Mouse (Mus musculus) adrenal gland, postnatal 10 days (tissue): Measurements from ENCODE around the gene Ptger4. TPM values are rescaled to one million over a fixed set of nuclear protein-coding genes. Genes with fewer than 3 reads are reported as not detected.
"Not testable (repeated sequence)": the region's sequence is repeated elsewhere in the genome, so short reads cannot be mapped to it uniquely, and the experiment has no call there.

Experiments used
- DNase-seq: peaks from one replicate; pipeline ENCODE4 v3.0.0; 2021; ENCODE audit warnings: mixed read lengths
- total RNA-seq, 2 experiments: library from RNA; stranded (reverse); gene quantifications; 2 replicates each; pipeline ENCODE4 v1.2.3; 2021

Ptger4 gene
- total RNA-seq, 2 experiments from 2014 or later = 4.1 to 5.6 TPM

DNA sequence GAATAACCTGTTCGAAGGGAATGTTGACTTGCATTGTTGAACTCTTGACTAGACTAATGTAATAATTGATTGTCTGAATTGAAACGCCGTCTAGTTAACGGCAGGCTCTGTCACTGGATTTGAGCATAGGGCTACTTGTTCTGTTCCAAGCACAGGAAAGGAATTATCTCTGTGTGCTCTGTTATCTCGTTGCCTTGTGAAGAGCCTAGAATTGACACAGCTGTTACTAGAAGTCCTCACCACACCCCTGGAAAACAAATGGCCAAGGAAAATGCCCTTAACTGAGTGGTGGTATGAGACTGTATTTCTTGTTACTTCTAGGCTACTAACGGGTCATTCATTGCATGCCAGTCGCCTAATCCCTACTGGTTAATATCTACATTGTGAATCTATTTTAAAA, 5.9 kb downstream of the Ptger4 start:
- no peak for DNase-seq

DNA sequence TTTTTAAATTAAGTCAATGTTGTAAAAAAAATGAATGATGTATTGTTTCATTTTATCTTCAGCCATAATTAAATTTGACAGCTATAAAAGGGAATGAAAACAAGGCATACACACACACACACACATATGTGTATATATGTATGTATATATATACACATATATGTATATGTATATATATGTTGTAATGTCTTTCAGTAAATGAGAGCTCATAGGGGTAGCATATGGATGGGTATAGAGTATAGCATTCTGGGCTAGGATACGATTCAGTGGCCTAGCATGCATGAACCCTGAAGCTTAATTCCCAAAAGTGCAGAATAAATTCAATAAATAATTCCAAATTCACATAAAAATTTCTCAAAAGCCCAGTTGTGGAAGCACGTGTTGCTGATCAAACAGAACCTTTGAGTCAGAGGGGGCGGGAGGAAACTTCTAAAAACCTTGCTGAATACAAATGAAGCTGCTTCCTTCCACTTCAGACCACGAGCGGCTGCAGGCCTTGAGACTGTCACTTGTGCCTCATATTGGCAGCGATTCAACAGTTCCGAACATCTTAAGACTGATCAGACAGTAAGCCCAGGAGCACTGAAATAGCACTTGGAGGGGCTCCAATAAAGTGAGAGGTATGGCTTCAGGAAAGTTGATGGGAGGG, 6.9 kb downstream of the Ptger4 start:
- no peak for DNase-seq

DNA sequence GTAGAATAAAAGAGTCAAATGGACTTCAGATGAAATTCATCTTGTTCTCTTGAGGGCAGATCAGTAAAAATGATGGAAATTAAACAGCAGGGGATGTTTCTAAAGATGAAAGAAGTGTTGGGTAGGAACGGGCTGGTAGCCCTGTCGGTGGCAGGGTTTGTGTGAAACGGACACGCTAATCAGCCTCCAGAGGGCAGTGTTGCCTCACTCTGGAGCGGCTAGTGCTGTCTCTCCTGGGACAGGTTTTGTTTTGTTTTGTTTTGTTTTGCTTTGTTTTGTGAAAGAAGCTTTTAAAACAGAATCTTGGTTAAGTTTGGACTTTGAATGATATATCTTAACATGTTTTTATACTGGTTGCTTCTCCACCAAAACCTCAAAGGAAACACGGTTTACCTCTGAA, 7.4 kb downstream of the Ptger4 start:
- DNase-seq = peak; percentile 89

DNA sequence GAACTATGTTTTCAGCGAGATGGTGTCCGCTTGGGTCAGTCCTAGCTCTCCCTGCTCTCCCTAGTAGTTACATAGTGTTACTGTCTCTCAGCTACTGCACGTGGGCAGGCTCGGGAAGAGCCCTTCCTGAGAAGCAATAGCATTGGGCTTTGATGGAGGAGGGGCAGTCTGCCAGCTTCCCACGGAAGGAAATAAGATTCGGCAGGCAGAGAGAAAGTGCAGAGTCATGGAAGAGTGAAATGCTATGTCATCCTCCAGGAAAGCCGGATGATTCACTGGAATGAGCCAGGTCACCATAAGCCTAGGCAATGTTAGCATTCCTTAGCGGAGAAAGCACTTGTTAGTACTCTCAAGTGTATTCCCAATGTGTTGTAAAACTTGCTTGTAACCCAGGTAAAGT, 8.5 kb downstream of the Ptger4 start:
- peak; percentile 42 for DNase-seq

DNA sequence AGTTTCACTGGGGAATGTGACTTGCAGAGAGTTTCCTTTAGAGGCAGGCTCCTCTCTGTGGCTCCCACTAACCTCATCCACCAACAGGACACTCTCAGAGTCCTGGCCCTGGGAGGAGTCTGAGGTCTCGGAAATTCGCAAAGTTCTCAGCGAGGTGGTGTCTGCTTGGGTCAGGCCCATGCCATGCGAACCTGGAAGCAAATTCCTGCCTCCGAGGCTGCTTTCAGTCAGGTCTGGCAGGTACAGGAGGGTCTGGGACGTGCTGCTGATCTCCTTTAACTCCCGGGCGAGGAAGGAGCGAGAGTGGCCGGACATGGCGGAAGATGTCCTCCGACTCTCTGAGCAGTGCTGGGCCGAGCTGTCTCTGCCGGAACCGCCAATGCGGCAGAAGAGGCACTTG, 9.3 kb downstream of the Ptger4 start:
- no peak for DNase-seq

DNA sequence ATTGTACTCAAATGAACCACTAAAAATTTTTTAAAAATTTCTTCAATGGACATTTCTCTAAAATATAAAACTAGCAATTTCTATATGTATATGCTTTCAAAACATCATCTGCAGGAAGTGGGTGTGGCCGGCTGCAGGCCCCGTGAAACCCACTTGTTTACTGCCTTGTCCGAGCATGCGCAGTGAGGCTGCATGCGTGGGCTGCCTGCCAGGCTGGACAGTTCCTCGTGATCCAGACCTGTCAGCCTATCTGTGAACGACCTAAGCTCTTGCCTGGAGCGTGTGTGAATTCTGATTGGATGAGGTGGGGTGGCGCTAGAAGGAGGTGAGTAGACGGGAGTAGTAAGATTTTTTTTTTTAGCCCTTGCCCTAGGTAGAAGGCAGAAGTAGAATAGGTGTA, 13.2 kb downstream of the Ptger4 start:
- DNase-seq = not testable (repeated sequence)

DNA sequence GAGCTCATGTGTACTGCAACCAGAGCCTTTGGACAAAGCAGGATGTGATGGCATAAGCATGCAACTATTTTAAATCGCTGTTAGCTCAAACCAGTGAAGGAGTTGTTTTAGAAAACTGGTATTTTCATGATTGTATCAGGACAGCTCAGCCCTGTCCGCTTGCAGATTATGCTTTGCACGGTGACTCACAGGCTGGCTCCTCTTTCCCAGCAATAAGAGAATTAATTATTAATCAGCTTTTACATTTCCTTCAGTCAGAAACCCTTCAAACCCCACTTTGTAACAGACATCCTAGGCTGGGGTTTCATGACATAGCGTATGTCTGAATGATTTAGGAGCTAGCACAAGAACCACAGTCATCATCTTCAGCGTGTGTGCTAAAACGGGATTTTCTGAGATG, 23.5 kb downstream of the Ptger4 start:
- DNase-seq = no peak

DNA sequence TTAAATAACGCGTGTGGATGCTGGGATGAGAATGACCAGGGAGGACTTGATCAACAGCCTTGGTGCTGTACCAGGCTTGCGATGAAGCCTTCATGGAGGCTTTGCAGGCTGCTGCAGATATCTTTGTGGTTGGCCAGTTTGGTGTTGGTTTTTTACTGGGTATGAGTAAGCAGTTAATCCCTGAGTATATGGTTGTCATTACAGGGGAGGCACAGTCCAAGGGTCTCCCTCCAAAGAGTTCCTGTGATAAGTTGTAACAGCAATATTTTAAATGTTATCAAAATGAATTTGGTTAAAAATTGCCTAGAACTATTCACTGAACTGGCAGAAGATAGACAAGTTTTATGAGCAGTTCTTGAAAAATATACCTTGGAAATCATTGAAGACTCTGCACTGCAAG, 34.9 kb downstream of the Ptger4 start:
- DNase-seq = no peak

DNA sequence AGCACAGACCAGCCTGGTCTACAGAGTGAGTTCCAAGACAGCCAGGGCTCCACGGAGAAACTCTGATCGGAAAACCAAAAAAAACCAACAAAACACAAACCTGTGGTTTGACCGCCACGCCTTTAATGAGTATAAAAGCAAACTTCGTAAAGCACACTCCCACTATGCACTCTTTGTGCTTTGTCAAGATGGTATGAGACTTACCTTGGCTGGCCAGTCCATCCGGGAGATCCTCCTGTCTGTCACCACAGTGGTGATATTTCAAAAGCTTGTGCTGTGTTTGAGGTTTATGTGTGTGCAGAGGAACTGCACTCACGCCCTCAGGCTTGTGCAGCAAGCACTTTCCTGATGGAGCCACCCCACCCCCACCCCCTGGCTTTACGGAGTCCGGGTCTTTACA, 38.8 kb downstream of the Ptger4 start:
- no peak for DNase-seq

DNA sequence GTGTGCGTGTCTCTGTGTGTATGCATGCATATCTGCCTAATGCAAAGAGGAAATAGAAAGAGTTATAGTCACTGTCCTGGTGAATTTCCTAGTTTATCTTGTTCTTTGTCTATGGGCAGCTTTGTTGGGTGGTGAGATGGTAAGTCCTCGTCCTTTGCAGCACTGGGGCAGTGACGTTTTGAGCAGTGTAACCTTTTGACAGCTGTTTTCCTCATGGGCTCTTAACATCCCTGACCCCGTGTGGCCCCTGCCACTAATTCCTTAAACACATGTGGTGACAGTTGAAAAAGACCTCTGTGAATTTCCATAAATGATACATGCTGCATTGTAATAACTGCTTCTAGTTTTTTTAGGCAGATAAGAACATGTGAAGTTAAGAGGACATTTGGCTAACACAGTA, 47.3 kb downstream of the Ptger4 start:
- DNase-seq = no peak

DNA sequence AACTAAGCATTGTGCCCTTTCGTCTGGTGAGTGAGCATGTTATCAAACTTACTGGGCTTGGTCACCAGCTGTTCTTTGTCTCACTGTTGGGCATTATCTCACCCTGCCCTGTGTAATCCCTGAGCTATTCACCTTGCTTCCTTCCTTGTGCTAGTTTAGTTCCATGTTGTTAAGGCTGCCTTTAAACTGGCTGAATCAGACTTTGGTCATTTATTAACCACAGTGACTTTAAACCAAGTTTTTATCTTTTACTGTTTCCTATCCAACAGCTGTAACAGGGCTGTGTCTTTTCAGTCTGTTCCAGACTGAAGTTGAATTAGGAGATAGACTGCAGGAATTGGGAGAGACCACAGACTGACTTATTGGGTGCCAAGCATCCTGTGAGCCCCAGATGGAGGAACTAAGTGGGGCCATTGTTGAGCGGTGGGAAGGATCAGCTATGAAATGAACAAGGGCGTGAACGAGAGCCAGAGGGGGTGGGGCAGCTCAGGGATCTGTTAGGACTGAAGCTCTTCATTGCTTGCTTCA, 47.9 kb downstream of the Ptger4 start:
- DNase-seq = no peak

DNA sequence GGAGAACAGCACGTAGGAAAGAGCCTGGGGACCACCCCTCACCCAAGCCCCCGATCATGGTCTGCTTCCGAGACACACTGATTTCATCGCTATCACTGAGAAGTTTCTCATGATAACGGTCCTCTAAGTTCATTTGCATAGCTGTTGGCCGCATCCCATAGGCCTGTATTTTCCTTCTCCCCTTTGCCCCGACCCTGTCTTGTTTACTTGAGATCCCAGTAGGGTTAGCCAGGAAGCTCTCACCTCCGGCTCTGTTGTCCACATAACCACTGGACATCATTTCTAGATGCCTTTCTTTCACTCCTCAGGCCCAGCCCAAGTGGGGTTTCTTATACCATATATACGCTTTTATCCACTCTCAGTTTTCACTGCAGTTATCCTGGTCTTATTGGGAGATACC, 49.1 kb downstream of the Ptger4 start:
- DNase-seq = no peak

DNA sequence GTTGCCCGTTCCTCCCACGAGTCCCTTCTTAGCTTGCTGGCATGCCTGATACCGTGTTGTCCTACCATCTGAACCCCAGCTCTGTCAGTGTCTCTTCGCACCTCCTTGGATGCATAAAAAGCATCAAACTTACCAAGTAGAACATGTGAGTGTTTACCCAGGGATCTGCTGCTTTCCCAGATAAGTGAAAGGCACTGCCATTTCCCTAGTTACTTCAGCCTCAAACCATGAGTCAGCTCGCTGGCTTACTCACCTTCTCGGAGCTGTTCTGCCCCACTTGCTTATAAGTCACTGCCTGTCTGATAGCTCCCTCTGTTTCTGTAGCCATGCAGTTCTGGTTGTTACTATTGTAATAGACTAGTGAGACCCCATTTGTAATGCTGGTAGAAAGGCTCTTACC, 49.5 kb downstream of the Ptger4 start:
- peak; percentile 26 for DNase-seq

DNA sequence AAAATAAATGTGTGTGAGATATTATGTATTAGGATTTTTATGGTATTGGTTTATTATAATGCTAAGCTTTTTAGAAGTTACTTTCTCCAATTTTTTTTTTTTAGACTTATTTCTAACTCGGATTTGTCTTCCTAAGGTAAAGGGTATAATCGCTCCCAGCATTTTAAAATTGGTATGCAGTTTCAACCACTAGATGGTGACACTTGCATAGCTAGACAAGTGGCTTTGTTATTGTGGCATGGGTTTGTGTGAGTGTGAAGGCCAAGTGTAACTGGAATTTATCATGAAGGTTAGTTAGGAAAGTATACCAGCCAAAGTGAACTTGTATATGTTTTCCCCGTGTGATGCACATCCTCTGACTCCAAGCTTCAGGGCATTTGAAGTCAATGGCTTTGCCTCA, 50.2 kb downstream of the Ptger4 start:
- DNase-seq = no peak

DNA sequence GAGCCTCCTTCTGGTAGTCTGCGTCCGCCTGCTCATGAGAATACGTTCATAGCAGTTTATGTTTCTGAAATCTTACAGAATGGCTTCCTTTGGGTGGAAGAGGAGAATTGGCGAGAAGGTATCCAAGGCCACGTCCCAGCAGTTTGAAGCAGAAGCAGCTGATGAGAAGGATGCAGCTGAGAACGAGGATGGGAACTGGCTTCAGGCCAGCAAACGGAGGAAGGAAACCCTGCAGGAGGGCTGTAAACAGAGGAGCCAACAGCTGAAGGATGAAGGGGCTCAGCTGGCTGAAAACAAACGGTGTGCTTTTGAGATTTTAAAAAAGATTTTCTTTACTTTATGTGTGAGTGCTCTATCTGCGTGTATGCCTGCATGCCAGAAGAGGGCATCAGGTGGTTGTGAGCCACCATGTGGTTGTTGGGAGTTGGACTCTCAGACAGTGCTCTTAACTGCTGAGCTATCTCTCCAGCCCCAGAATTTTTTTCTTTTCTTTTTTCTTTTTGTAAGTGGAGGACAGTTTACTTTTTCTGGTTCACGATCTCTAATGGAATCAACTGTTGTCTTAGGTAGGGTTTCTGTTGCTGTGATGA, 54.4 kb downstream of the Ptger4 start:
- no peak for DNase-seq

DNA sequence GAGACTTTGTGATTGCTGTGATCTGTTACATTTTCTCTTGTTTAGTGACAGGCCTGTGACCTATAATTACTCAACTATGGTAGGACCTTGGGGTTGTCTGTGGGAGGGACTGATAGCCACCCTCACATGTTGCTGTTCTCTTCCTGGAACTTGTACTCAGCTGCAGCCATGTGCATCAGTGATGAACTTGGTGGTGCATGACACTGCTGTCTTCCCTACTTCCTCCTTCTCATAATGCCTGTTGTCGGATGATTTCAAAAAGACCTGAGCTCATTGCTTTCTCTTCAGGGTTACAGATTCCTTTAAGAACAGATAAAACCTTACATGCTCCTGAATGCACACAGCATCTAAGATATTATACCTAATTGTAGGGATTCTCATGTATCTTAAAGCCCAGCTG, 56.0 kb downstream of the Ptger4 start:
- no peak for DNase-seq

DNA sequence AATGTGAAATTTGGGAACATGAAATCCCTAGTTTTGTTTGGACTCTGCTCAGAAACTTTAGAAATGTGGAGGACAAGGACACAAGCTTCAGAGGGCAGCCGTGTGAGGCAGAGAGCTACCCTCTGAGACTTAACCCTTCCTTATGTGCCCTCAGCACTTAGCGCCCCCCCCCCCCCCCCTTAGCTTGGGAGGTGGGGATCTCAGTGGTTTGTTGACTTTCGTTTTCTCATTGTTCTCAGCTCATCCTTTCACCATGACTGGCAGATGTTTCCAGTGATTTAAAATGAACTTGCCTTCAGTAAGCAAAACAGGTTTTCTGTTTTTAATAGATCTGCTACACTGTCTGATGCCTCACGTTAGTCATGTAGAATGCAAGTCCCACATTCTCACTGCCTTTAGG, 56.9 kb downstream of the Ptger4 start:
- no peak for DNase-seq

DNA sequence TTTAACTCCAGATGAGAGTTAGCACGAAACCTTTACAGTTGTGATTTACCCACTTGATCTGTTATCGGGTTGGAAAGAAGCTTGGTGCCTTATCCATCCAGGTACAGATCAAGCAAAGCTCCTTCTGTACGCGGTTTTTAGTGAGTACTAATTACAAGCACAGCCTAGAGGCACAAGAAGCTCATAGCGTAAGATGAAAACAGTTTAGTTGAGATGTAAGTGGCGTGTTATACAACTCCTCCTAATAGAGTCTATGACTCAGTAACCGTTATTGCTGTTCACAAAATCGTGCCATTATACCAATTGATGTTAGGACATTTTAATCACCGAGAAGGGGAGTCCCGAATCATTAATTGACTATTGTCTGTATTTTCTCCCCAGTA, 57.7 kb downstream of the Ptger4 start:
- DNase-seq = no peak

DNA sequence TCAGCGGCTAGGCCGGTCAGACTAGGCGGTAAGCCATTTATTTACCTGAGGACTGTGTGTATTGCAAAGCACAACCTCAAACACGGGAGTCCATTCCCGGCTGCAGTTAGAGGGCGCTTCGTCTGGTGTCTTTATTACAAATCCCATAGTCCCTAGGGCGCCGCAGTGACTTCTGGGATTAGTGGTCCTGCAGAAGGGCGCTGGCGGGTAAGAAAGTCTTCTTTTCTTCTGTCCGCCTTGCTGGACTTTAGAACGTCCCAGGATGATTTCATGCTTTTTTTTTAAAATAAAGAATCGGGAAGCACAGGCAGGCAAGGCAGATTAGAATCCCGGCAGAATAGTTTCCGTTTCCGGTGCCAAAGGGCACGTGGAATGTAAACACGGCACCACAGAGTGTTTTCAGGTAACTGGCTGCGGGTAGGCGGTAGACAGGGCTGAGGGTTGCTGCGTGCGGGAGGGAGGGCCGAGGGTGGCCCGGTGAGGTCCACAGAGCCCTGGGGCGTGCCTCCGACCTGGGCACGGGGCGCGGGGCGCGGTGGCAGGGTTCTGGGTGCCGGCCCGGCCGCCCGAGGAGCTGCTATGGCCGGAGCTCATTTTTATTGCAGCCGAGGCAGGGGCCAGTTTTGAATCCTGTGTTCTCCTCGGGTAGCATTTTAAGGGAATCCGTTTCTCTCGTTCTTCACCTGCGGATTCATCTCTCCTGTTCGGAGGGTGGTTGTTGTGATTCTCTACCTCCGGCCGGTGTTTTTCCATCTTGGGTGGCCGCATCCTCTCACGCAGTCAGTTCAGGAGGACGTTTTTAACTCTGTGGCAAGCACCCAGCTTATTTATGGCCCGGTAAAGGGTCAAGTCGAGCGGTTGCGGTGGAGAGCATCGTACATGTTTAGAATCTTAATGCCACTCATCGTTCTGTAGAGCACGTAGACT, 58.4 kb downstream of the Ptger4 start, which contains the start of gene Ttc33:
Gene Ttc33 (plus strand): TSS at position 160 of the 927 bp plus-strand sequence.
- DNase-seq = peak; percentile 87

DNA sequence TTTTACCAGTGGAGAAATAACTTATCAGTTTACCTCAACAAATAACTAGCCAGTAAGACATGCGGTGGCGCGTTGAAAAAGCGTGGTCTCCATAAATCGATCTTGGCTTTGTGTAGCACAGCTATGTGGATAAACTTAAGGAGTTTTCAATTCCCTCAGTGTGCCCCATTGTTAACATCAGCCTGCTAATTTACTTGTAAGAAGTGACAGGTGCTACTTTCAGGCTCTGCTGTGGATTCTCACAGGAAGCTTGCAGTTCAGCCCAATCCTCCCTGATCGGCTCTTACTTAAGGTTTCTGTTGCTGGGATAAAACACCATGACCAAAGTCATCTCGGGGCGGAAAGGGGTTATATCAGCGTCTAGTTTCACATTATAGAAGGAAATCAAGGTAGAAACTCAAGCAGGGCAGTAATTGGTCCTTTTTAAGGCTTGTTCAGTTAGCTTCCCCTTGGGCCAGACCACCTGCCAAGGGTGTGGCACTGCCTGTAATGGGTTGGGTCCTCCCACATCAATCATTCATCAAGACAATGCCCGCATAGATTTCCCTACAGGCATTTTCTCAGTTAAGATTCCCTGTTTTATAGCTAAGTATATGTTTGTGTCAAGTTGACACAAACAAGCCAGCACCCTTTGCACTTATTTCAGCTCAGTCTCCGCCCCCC, 59.2 kb downstream of the Ptger4 start:
- no peak for DNase-seq

DNA sequence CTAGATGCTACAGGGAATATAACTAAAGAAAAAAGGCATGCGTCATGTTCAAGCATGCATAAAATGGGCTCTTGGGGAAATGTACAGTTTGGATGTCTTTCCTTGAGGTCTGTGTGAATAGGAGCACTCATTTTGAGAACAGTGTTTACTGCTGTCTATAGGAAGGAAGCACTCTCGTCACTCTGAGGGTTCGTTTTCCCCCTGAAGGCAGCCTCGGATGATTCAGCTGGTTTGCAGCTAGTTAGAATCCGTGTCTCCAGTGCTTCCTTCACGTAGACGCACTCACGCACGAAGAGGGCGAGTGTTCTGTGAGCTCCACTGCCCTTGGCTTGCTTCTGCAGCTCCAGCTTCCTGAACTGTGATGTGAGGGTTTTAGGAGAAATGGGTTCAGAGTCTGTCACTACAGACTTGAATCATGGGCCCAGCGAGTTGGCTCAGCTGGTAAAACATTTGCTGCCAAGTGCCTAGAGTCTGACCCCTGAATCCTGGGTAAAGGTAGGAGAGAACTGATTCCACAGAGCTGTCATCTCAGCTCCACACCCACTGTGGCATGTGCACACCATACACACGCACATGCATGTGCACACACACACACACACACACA, 70.7 kb downstream of the Ptger4 start:
- DNase-seq = no peak

DNA sequence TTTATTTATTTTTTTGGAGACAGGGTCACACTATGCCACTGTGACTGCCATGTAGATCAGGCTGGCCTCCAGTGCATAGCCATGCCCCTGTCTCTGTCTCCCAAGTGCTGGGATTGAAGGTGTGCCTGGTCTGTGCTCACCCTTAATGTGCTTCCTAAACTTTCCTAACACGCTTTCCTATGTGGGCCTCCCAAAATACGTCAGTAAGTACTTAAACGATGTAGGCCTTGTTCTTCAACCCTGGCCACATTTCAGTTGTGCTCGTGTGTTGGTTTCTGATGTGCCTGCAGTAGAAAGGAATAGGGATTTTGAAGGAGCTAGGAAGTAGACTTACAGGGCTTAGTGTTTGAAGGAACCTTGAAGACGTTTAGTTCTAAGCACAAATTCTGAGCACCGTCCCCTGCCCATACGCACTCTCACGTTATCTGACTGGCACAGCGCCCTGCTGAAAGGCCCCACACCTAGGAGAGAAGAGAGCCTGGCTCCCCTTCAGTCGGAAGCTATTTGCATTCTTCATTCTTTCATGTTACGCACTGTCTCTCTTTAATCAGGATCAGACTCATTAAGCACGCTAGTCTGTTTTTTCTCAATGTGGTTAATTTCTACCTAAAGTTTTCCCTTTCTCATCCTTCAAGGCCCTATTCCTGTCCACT, 78.7 kb downstream of the Ptger4 start:
- no peak for DNase-seq
